Mouse (Mus musculus) cerebellum, adult 9-10 months (tissue): Measurements from ENCODE around the gene E130218I03Rik.

Experiments used
- DNase-seq: peaks from one replicate; pipeline ENCODE4 v3.0.0; 2022

The E130218I03Rik gene

GRCm38 (mm10) chr4:134243516-134244250 lies at the start of gene E130218I03Rik:
Gene E130218I03Rik (plus strand): TSS chr4:134243662.
- peak; percentile 16 for DNase-seq

DNA sequence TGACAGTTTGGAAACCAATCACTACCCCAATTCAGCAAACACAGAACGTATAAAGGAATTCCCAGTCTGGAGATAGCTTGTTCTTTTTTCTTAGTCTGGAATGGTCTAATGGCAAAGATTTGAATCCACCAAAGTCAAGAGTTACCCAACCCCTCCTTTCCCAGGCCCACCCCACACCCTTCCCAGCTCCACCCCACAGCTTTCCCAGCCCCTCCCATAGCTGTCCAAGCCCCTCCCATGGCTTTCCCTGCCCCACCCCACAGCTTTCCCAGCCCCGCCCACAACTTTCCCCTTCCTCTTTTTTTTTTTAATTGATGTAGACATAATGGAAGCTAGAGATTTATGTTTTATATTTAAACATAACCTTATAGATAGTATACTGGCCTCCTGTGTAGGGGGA lies 44.1 kb upstream of the E130218I03Rik start:
- no peak for DNase-seq

DNA sequence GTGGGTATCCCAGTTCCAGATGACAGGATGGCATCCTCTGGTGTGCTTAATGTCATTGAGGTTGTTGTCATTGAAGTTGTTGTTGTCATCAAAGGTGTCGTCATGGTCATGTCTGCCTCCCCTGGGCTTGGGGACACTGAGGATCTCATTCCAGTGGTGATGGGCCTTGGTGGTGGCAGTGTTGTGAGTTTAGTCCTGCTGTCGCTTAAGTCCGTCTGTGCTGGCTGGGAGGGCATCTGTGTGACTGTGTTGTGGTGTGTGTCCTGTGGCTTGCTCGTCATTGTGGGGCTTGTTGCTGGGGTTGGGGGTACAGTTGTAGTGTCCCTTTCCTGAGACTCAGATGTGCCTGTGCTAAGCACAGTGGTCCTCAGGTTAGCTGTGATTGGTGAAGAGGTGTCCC lies 40.6 kb upstream of the E130218I03Rik start, which contains the start of gene Gm7534:
TSS of gene Gm7534 (minus strand) at position 101 of the 400 bp plus-strand sequence.
- DNase-seq: no peak

- DNase-seq: no peak
Measured at GRCm38 (mm10) chr4:134203340-134203896, 40.0 kb upstream of the E130218I03Rik start.

- no peak for DNase-seq
Measured at GRCm38 (mm10) chr4:134206488-134207053, 36.9 kb upstream of the E130218I03Rik start.

- no peak for DNase-seq
Measured at GRCm38 (mm10) chr4:134222793-134223600, 20.5 kb upstream of the E130218I03Rik start.

- no peak for DNase-seq
Measured at GRCm38 (mm10) chr4:134227194-134227593, 16.3 kb upstream of the E130218I03Rik start, which contains the start of gene Catsper4. Gene Catsper4 (minus strand): TSS chr4:134227383.

- DNase-seq: no peak
Measured at GRCm38 (mm10) chr4:134230431-134230830, 13.0 kb upstream of the E130218I03Rik start.

DNA sequence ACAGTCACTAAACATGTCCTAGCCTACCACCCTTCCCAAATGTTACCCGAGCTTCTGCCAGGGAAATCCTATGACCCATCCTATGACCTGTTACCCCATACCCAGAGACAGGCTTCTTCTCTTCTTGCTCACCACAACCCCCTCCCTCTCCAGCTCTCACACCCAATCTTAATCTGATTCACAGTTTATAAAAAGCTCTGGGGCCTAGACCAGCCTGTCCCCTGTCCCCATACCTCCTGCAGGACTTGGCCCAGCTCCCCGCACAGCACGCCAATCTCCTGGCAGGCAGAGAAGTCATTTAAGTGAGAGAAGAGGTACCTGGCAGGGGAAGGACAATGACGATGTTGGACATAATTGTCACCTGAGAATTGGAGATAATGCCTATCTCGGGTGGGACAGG lies 8.6 kb upstream of the E130218I03Rik start:
- DNase-seq: no peak

GRCm38 (mm10) chr4:134237582-134238278 lies 5.7 kb upstream of the E130218I03Rik start:
- DNase-seq: peak; percentile 14

DNA sequence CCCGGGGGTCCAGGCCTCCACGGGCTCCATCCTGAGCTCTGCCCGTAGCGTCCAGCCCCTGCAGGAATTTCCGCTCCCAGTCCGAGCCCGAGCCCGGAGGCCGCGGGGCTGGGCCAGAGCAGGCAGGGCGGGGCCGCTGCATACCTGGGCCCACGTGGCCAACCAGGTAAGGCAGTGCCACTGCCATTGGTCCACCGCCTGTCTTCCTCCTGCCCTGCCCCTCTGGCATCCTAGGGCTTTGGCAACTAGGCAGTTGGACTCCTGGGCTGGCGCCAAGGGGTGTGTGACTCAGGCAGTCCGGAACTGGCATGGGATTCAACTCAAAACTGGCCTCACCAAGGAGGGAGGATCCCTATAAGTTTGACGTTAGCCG lies 5.2 kb upstream of the E130218I03Rik start, which contains the start of gene Cnksr1:
TSS of gene Cnksr1 (minus strand) at position 121 of the 373 bp plus-strand sequence.
- DNase-seq: peak; percentile 68

DNA sequence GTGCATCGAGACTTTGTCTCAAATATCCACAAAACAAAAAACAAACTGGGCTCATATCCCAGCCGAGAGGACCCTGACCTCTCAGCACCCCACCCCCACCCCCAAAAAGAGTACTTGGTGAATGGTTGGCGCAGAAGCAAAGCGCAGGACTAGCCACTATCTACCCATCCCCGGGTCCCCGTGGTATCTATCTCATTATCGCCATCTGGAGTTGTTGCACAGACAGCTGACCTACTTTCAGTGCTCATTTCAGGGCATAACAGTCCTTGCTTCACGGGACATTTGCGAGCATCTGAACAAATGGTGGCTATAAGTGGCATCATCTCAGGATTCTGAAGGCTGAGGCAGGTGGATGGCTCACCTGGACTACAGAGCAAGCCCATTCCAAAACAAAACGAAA lies 4.8 kb upstream of the E130218I03Rik start:
- DNase-seq: peak; percentile 36

DNA sequence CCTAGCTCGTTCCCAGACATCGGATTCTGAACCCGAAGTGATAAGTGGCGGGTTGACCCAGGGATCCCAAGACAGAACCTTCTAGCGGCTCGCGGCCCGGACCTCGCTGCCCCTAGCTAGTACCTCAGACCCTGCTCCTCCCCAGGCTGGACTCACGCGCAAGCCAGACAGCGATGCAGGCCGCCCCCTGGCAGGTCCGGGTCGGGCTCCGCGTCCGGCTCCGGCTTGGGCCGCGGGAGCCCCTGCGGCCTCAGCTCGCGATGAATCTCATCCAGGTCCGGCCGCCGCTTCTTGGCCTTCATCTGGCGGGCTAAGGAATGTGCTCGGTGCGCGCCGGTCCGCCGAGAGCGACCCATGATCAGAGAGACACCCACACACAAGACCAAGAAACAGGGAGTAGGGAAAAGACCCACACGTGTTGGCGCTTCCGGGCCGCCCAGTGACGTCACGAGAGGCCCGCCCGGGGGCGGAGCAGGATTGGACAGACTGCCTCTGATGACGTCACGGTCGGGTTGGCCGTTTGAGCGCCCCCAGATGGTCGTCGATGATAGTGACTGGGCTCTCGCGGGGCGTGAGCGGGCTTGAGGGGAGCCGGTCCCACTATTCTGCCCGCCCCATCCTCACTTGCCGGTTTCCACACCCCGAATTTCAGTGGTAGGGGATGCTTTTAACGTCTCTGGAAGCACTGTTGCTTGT lies 1.8 kb downstream of the E130218I03Rik start, which contains the start of gene Zfp593:
TSS of gene Zfp593 (minus strand) at position 445 of the 696 bp plus-strand sequence.
- peak; percentile 95 for DNase-seq

DNA sequence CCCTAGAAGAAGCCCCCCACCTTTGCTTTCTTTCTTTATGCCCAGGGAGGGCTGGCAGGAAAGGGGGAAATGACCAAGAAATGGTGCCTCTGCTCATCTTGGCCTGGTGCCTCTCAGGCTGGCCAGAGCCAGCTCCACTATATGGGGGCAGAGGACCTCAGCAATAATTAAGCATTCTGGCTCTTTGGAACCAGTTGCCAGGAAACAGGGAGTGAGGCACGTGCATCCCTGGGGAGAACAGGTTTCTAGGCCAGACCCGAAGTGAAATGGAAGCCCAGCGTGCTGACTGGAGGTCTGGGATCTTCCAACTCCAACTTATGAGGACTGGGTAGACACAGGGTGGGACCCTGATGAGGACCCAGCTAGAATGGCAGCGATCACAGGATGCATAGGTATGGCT lies 2.8 kb downstream of the E130218I03Rik start:
- DNase-seq: peak; percentile 37

DNA sequence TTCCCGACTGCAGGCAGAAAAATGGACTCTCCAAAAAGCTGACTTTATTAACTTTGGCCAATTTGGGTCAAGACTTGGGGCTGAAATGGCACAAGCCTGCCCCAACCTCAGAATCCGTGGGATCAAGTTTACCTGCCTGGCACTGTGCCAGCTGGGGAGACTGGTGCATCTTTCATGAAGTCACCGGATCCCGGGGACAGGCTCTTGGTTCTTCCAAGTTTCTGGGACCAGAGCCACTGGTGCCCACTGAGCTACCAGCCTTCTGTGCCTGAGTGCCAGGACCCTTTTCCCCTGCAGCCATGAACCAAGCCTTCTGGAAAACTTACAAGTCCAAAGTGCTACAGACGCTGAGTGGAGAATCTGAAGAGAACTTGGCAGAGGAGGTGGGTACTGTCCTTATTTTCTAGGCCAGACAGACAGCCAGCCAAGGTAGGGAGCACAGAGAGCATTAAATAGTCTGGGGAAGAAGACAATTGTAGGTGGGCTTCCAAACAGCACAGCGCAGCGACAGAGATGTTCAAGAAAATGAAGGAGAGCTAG lies 3.3 kb downstream of the E130218I03Rik start, which contains the start of gene Gm30191:
TSS of gene Gm30191 (plus strand) at position 217 of the 540 bp plus-strand sequence.
- DNase-seq: peak; percentile 26

DNA sequence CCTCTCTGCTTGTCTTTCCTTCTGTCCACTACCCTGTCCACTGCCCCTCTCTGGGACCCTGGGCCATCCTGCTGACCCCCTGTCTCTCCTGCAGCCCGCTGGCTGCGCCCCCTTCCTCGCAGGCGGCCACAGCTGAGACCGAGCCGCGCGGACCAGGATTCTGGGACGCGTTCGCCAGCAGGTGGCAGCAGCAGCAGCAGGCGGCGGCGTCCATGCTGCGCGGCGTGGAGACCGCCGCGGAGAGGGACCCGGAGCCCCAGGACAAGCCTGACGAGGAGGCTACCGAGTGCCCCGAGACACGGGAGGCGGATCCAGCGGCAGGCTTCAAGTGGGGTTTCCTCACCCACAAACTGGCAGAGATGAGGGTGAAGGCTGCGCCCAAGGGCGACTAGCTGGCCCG lies 6.2 kb downstream of the E130218I03Rik start:
- peak; percentile 38 for DNase-seq

DNA sequence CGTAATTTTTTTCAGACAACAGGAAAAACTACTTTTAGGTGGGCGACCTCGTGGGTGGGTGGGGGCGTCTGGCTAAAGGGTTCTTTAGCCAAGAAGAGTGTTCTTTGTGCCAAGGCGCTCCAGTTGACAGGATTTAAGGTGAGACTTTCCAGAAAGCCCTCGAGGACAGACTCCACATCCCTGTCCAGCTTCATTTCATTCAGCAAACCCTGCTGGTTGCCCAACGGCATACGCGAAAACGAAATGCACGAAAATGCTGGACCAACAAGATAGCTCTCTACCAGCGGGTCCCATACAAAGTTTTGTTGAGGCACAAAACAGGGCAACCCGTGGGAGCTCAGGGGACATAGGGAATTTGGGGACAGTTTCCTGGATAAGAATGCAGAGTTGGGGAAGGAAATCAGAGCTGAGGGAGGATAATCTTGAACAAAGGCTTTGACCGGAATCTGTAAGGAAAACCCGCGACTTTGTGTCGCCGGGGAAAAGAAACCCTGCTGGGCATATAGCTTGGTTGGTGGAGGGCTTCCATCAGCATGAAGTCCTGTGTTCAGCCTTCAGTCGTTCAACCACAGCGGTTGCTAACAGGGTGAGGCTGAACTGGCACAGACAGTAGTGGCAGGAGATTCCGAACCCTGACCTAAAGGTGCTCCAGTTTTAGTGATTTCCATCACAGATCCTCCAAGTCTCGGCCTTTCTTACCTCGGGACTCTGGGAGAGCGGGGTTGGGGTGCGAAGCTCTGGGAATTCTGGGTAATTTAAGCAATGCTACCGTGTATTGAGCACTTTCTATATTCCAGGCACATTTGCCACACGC lies 6.9 kb downstream of the E130218I03Rik start:
- no peak for DNase-seq

DNA sequence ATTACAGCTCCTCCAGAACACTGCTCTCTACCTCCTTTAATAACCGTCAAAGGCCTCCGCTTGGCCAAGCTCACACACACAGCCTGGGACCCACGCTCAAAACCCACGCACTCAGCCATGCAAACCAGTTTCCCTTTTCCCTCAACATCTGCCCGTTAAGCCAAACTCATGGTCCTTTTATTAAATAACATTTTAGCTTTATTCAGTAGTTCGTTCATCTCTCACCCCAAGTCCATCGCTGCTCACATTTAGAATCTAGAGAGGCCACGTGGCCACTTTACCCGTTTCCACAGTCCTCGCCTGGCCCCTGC lies 7.4 kb downstream of the E130218I03Rik start:
- no peak for DNase-seq

GRCm38 (mm10) chr4:134251241-134252130 lies 8.0 kb downstream of the E130218I03Rik start:
- no peak for DNase-seq
